Mouse (Mus musculus) urinary bladder, postnatal 4 days (tissue): ENCODE data around the gene Olfr373.
"Not testable (repeated sequence)": the region's sequence is repeated elsewhere in the genome, so short reads cannot be mapped to it uniquely, and the experiment has no call there.

Experiments
- DNase-seq, 2 experiments: peaks; one replicate each; pipeline ENCODE4 v3.0.0; 2021 to 2022; ENCODE audit warnings: low spot score in 2 of 2

Gene Olfr373

DNA sequence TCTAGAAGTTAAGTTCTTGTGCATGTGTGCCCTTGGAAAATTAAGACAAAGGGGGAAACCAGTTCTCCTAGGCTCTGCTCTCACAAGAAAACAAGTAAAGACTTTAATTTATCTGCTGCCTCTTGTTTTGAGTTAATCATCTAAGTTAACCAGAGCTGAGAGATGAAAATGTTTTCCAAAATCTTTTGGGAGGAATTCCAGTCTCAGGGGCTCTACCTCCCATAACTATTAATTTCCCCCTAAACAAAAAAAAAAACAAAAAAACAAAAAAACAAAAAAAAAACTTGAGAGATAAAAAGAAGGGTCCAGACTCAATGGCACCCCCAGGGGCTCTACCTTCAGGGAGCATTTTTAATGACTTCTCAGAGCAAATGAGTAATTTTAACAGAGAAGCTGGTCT is at the start of gene Olfr373:
Olfr373 (plus strand) TSS at position 301 of the 400 bp plus-strand sequence.
- not testable (repeated sequence) for DNase-seq

DNA sequence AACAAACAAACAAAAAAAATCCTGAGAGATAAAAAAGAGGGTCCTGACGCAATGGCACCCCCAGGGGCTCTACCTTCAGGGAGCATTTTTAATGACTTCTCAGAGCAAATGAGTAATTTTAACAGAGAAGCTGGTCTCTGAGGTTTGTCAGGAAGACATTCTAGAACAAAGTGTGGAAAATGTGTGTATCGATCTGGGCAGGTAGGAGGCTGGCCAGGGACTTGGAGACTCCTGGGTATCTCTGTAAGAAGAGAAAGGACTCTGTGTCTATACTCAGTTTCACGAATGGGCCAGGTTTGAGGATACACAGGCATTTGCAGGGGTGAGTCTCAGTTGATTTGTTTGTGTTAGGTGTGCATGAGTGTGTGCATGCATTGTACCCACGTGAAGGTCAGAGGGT is 42.1 kb upstream of the Olfr373 start, which contains the start of gene Olfr372:
Olfr372 (plus strand) TSS at position 301 of the 400 bp plus-strand sequence.
- not testable (repeated sequence) for DNase-seq

DNA sequence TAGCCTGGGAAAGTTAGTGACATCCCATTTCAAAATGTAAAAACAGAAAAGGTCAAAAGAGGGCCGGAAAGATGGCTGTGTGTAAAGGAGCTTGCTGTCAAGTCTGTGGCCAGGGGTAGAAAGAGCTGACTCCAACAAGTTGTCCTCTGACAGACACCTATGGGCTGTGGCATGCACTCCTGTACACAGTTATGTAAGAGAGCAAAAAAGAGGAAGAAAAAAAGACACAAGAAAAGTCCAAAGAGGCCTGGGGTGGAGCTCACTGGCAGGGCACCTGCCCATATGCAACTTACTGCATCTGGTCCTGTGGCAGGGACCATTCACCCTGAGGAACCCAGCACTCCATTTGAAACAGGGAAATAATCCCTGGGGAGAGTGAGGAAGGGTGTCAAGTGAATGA is 40.5 kb upstream of the Olfr373 start:
- no peak for DNase-seq

DNA sequence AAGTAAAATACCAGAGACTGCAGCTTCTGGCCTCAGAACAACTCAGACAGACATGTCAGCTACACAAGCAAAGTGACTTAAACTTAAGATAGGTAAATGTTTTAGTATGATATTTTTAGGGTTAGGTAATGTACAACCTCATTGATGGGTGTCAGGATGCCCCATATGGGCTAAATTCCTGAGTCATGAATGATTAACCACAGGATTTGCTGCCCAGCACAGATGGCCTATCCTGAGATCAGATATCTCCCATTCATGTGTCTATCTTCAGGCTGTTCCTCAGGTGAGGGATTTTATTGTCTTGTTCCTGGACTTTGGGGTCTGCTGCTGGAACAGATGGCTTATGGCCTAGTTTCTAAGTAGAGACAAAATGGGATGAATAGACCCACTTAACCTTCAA is 28.3 kb upstream of the Olfr373 start:
- not testable (repeated sequence) for DNase-seq

- not testable (repeated sequence) for DNase-seq
Measured at GRCm38 (mm10) chr8:72057643-72058042, 25.3 kb upstream of the Olfr373 start.

DNA sequence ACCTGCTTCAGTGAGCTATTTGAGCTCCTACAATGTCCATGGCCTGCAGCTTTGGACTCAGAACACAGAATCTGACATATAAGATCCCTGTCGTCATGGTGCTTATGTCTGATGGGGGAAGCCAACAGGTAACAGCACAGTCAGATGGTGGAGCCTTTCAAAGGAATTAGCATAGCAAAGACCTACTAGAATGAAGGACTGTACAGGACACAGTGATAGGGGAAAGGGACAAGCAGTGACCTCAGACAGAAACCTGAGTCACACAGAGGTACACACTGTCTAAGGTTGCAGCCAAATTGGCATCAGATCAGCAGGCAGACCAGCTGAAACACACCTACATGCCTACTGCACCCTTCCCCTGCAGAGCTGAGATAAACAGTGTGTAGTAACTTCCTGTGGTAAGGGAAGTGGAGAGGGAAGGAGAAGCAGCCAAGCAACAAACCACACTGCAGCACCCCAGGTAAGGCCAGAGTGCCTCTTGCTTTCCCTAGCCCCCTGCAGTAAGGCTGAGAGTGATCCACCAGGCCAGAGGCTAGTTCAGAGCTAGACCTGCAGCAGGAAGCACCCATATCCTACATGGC is 16.1 kb upstream of the Olfr373 start:
- not testable (repeated sequence) for DNase-seq

DNA sequence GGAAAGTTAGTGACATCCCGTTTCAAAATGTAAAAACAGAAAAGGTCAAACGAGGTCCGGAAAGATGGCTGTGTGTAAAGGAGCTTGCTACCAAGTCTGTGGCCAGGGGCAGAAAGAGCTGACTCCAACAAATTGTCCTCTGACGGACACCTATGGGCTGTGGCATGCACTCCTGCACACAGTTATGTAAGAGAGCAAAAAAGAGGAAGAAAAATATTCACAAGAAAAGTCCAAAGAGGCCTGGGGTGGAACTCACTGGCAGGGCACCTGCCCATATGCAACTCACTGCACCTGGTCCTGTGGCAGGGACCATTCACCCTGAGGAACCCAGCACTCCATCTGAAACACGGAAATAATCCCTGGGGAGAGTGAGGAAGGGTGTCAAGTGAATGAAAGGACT is 1.8 kb downstream of the Olfr373 start:
- peak in 1 of 2 experiments; percentile 4 for DNase-seq

DNA sequence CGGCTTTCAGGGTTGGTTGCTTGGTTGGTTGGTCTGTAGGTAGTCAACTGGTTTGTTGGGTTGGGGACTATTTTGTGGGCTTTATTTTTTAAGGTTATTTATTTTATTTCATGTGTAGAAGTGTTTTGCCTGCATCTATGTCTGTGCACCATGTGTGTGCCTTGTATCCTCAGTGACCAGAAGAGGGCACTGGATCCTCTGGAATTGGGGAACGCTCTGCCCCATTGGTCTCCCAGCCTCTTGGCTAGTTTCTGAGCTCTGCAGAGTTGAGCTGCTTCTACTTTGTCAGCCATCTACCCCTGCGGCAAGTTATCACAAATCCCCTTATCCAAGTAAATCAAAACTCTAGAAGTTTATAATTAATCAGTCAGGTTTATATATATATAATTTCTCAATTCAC is 4.6 kb downstream of the Olfr373 start:
- peak in 1 of 2 experiments; percentile 1 for DNase-seq

DNA sequence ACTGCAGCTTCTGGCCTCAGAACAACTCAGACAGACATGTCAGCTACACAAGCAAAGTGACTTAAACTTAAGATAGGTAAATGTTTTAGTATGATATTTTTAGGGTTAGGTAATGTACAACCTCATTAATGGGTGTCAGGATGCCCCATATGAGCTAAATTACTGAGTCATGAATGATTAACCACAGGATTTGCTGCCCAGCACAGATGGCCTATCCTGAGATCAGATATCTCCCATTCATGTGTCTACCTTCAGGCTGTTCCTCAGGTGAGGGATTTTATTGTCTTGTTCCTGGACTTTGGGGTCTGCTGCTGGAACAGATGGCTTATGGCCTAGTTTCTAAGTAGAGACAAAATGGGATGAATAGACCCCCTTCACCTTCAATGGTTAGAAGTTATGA is 13.7 kb downstream of the Olfr373 start:
- not testable (repeated sequence) for DNase-seq

DNA sequence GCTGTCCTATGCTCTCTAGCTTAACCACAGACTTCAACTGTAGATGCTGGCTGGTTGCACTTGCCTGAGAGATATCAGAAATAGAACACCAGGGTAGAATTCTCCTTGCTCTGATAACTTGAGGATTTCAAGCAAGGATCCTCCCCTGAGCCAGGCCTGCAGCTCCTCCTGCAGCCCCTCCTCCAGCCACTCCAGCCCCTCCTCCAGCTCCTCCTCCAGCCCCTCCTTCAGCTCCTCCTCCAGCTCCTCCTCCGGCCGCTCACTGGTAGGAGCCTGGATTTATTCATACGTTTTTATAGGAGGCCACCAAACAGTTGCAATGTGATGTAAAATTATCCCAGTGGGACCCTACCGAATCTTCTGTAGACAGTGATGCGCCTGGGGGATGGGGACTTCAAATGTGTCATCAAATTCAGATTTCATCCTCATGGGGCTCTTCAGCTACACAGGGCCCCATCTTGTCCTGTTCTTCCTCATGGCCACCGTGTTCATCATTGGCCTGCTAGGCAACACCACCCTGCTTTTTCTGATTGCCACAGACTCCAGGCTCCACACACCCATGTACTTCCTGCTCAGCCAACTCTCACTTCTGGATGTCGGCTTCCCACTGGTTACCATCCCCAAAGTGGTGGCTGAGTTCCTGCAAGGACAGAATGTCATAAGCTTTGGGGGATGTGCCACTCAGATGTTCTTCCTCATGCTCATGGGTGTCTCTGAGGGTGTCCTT is 16.6 kb downstream of the Olfr373 start:
- DNase-seq: peak; percentile 37 to 65

DNA sequence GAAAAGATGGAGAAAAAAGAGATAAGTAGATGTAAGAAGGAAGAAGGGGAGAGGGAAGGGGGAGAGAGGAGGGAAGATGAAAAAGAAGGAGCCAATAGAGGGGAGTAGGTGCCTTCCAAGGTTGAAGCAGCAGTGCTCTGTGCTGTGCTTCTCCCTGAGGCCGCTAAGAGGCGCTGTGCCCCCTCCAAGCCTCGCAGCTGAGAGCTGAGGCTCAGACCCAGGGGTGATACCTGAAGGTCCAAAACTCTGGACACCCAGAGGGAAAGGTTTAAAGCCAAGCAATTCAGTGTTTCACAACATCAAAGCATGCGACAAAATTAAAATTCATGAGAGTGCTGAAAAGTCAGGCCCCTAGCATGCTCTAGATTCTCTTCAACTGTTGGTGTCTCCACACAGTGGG is 22.2 kb downstream of the Olfr373 start:
- DNase-seq: peak in 1 of 2 experiments; percentile 11

- DNase-seq: no peak
Measured at GRCm38 (mm10) chr8:72106740-72107139, 23.8 kb downstream of the Olfr373 start, which contains the start of gene Olfr374. Olfr374 (plus strand) TSS chr8:72107040.

DNA sequence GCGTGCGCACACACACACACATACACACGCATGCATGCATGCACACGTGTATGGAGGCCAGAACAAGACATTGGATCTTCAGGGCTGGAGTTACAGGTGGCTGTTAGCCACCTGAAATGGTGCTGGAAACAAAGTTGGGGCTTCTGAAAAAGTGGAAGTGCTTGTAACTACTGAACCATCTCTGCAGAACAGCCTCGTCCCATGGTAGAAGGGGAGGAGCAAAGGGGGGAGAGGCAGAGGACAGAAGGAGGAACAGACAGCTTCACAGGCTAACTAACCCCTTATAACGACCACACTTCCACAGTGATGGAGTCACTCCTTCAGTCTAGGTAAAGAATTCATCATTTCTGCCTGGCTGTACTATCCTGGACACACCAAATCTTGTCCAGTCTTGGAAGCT is 27.9 kb downstream of the Olfr373 start:
- no peak for DNase-seq

DNA sequence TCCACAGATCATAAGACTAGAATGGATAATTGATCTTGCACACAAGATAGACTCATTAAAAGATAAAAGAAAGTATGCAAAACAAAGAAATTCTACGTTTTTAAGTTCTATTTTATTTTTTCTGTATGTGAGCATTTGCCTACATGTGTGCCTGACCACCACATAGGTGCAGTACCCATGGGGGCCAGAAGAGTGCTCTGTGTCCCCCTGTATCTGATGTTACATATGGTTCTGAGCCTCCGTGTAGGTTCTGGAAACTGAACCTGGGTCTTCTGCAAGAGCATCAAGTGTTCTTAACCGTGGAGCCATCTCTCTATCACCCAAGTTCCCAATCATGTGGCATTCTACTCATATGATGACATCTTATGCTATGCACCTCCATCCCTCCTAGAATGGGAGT is 29.5 kb downstream of the Olfr373 start:
- DNase-seq: peak in 1 of 2 experiments; percentile 3

- DNase-seq: no peak
Measured at GRCm38 (mm10) chr8:72115202-72115601, 32.2 kb downstream of the Olfr373 start.

GRCm38 (mm10) chr8:72118616-72119015 is 35.6 kb downstream of the Olfr373 start:
- DNase-seq: no peak

- DNase-seq: not testable (repeated sequence)
Measured at GRCm38 (mm10) chr8:72121486-72121885, 38.5 kb downstream of the Olfr373 start.

- no peak for DNase-seq
Measured at GRCm38 (mm10) chr8:72121997-72122396, 39.0 kb downstream of the Olfr373 start.

GRCm38 (mm10) chr8:72127834-72128233 is 44.9 kb downstream of the Olfr373 start:
- DNase-seq: no peak

- DNase-seq: no peak
Measured at GRCm38 (mm10) chr8:72131251-72131650, 48.3 kb downstream of the Olfr373 start.

GRCm38 (mm10) chr8:72131901-72132300 is 48.9 kb downstream of the Olfr373 start:
- no peak for DNase-seq

- no peak for DNase-seq
Measured at GRCm38 (mm10) chr8:72132417-72132816, 49.4 kb downstream of the Olfr373 start.

DNA sequence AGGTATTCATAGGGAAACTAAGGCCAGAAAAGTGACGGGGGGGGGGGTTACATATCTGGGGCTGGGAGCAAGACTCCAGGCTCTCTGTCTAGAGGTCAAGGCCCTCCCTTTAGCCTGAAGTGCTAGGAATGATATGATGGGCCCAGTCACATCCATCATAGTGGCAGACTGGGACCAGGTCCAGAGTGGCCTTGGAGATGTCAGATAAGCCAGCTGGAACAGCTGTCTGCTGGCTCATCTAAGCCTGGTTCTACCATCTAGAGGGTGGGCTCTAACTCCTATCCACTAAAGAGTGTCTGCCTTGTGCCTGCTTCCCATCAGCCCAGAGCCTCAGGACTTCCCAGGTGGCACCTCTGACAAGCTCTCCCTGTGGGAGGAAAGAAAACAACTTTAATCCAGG is 49.9 kb downstream of the Olfr373 start:
- no peak for DNase-seq
